Mouse (Mus musculus) embryonic fibroblast, embryonic 13.5 days (primary cell): Measurements from ENCODE around the gene Fam83c.

Experiments
- CTCF ChIP-seq: IDR thresholded peaks from 2 replicates; pipeline ENCODE4 v1.5.1; 2011; ENCODE audit warnings: mild to moderate bottlenecking, control low read depth, low read length, moderate library complexity, borderline replicate concordance; ENCODE audit not compliant: insufficient read depth
- POLR2A ChIP-seq: IDR thresholded peaks from 2 replicates; pipeline ENCODE4 v1.6.1; 2011; ENCODE audit warnings: low read depth, mild to moderate bottlenecking, control low read depth, low read length, moderate library complexity

DNA sequence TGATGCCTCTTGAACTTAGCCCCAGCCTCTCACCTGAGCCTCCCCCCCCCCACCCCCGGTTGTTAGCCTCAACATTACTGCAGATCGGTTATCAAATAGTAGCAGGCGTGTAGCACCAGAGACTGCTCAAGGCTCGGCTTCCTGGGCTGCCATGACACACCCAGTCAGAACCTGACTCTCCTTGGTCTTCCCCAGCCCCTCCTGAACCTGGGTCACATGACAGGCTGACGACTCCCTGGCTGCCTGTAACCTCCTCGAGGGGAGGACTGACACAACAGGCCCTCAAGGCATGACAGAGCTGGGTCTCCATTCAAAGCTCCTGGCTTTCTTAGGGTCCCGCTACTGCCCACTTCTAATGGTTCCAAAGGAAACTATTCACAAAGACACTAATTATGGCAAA, 14.8 kb upstream of the Fam83c start:
- TF ChIP-seq POLR2A (no peak), CTCF (no peak)
